Comparison of ENCODE assay signal across 14 mouse cellular contexts in genomic region chr5:102702581-102702980, GRCm38 (mm10).
"Had no signal": no experiment of that assay in that cellular context is flagged by ENCODE, and none has a peak within 500 bp of the region (broad histone marks: within the 10 kb centered on the region; RNA-seq: fewer than 3 reads in every experiment).

No protein-coding gene starts in this region.

- H3K27ac ChIP-seq: heart, embryonic 13.5 days; heart, embryonic 15.5 days; hindbrain, embryonic 10.5 days; hindbrain, embryonic 12.5 days; hindbrain, embryonic 13.5 days; hindbrain, embryonic 14.5 days; hindbrain, embryonic 15.5 days; hindbrain, postnatal 0 days; intestine, embryonic 15.5 days; kidney, embryonic 15.5 days; kidney, postnatal 0 days; layer of hippocampus, adult 2 months; left cerebral cortex, adult 2 months had no signal

- H3K4me3 ChIP-seq: heart, embryonic 12.5 days; heart, embryonic 13.5 days; heart, embryonic 15.5 days; hindbrain, embryonic 10.5 days; hindbrain, embryonic 12.5 days; hindbrain, embryonic 13.5 days; hindbrain, embryonic 15.5 days; intestine, embryonic 15.5 days; kidney, embryonic 15.5 days; layer of hippocampus, adult 2 months; left cerebral cortex, adult 2 months had no signal

- H3K36me3 ChIP-seq: heart, embryonic 12.5 days; heart, embryonic 13.5 days; heart, embryonic 15.5 days; hindbrain, embryonic 10.5 days; hindbrain, embryonic 12.5 days; hindbrain, embryonic 13.5 days; hindbrain, embryonic 15.5 days; intestine, embryonic 15.5 days; kidney, embryonic 15.5 days had no signal

- H3K4me1 ChIP-seq: heart, embryonic 15.5 days; hindbrain, embryonic 12.5 days; hindbrain, embryonic 13.5 days; hindbrain, embryonic 15.5 days; intestine, embryonic 15.5 days had no signal

- H3K27me3 ChIP-seq: heart, embryonic 12.5 days; heart, embryonic 13.5 days; heart, embryonic 15.5 days; hindbrain, embryonic 12.5 days; hindbrain, embryonic 13.5 days; hindbrain, embryonic 15.5 days; intestine, embryonic 15.5 days; kidney, embryonic 15.5 days had no signal

- H3K9ac ChIP-seq: heart, embryonic 12.5 days; heart, embryonic 13.5 days; heart, embryonic 15.5 days; hindbrain, embryonic 12.5 days; hindbrain, embryonic 13.5 days; hindbrain, embryonic 14.5 days; hindbrain, embryonic 15.5 days; intestine, embryonic 15.5 days; kidney, embryonic 15.5 days had no signal
